Mouse (Mus musculus) lung, embryonic 14.5 days (tissue): ENCODE data around the gene Ets1. TPM values are rescaled to one million over a fixed set of nuclear protein-coding genes. Genes with fewer than 3 reads are reported as not detected.

ENCODE experiments used
- ATAC-seq: fragments of 200-750 bp; cut with Nextera tagmentation; 2 replicates; pipeline ENCODE4 v1.8.0; 2017; ENCODE audit warnings: mild to moderate bottlenecking, moderate TSS enrichment, moderate library complexity; ENCODE audit not compliant: insufficient read depth
- DNase-seq: peaks from one replicate; pipeline ENCODE4 v3.0.0-alpha.2; 2015
- H3K27ac ChIP-seq: fragments of 300-500 bp; sonication (generic); 2 replicates; pipeline ENCODE4 v1.5.1; 2014; ENCODE audit warnings: low read depth, mild to moderate bottlenecking, moderate library complexity
- H3K27me3 ChIP-seq: fragments of 300-500 bp; sonication (generic); 2 replicates; pipeline ENCODE4 v1.6.1; 2014; ENCODE audit warnings: low read length, control low read depth; ENCODE audit not compliant: insufficient read depth
- H3K36me3 ChIP-seq: fragments of 300-500 bp; sonication (generic); 2 replicates; pipeline ENCODE4 v1.6.1; 2014; ENCODE audit warnings: control low read depth; ENCODE audit not compliant: insufficient read depth
- H3K4me1 ChIP-seq: fragments of 300-500 bp; sonication (generic); 2 replicates; pipeline ENCODE4 v1.6.1; 2014; ENCODE audit warnings: antibody characterized with exemption, control low read depth; ENCODE audit not compliant: insufficient read depth
- H3K4me2 ChIP-seq: fragments of 300-500 bp; sonication (generic); 2 replicates; pipeline ENCODE4 v1.6.1; 2014; ENCODE audit warnings: mild to moderate bottlenecking
- H3K4me3 ChIP-seq: fragments of 300-500 bp; sonication (generic); 2 replicates; pipeline ENCODE4 v1.5.1; 2014; ENCODE audit warnings: low read depth, low read length
- H3K9ac ChIP-seq: fragments of 300-500 bp; sonication (generic); 2 replicates; pipeline ENCODE4 v1.6.1; 2014
- H3K9me3 ChIP-seq: fragments of 300-500 bp; sonication (generic); 2 replicates; pipeline ENCODE4 v1.6.1; 2016; ENCODE audit warnings: low read depth, low read length, control low read depth
- CTCF ChIP-seq: IDR thresholded peaks from 2 replicates; pipeline ENCODE4 v1.5.1; 2016; ENCODE audit warnings: antibody characterized with exemption, low read depth
- WGBS: fragments of 180-500 bp; shearing (Covaris S2); extraction: QIAGEN DNeasy Blood & Tissue Kit; methylation state at CpG from one replicate; pipeline ENCODE4 v1.1.7; 2014; 5-methylcytosine and 5-hydroxymethylcytosine counted together
- polyA plus RNA-seq: library from polyadenylated mRNA; unstranded; fragments of >200 nt; fragmentation: Nextera tagmentation; extraction: Ambion mirVana; gene quantifications from 2 replicates; pipeline ENCODE4 v1.2.1, GENCODE M21; 2014

The Ets1 gene
- polyA plus RNA-seq, 1 experiment from 2014 or later: 79.2 TPM

DNA sequence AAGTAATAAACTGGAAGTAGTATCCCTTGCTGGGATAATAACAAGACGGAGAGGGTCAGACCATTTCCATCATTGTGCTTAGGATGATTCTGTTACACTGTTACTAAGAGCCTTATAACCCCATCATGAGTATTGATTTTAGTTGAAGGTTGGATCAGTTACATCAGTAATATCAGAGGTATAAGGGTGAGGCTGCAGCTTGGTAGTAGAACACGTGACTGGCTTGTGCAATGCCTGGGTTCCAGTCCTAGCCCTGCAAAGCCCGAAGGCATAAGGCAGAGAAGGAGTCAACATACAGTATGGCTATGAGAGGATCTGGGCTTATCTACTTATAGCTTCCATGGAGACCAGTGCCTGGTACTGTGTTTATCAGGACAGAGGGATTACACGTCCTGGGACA is 82.8 kb downstream of the Ets1 start:
- TF ChIP-seq CTCF: no peak
- ATAC-seq: no peak
- WGBS: 78% methylated on average over 4 of the region's 4 CpGs

DNA sequence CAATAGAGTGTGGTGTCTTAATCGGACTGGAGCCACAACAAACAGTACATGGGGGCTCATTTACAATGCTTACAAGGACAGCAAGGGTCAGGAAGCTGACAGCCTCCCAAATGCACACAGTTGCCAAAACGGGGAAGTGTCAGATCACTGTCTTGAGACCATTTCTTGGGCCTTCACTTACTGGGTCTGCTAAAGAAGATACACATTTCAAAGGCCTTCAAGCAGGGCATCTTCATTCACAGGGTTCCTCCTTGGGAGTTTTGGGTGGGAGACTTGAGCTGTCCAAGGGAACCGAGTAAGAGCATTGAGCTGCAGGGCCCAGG is 83.9 kb downstream of the Ets1 start:
- no peaks in the 10 kb centered on the region for H3K27me3 ChIP-seq
- no peaks in the 10 kb centered on the region for H3K36me3 ChIP-seq
- H3K4me2 ChIP-seq: no peak overlapping the region; the same call in 1 of the 2 replicates
- TF ChIP-seq CTCF: no peak
- no peak for ATAC-seq
- H3K4me1 ChIP-seq: peaks cover 45% of the 10 kb centered on the region
- DNase-seq: no peak
- no peaks in the 10 kb centered on the region for H3K9me3 ChIP-seq
- H3K27ac ChIP-seq: no peak overlapping the region; the same call in 1 of the 2 replicates
- H3K4me3 ChIP-seq: no peak overlapping the region
- H3K9ac ChIP-seq: no peak overlapping the region
- 30% methylated on average over 3 of the region's 3 CpGs for WGBS

More for the DNA sequence above, 82.8 kb downstream of the Ets1 start:
- H3K27ac ChIP-seq: no peak overlapping the region
- H3K9me3 ChIP-seq: no peaks in the 10 kb centered on the region
- no peak overlapping the region for H3K4me2 ChIP-seq
- no peak overlapping the region for H3K9ac ChIP-seq
- peaks cover 45% of the 10 kb centered on the region for H3K4me1 ChIP-seq
- H3K4me3 ChIP-seq: no peak overlapping the region
- H3K36me3 ChIP-seq: no peaks in the 10 kb centered on the region
- no peak for DNase-seq
- no peaks in the 10 kb centered on the region for H3K27me3 ChIP-seq

DNA sequence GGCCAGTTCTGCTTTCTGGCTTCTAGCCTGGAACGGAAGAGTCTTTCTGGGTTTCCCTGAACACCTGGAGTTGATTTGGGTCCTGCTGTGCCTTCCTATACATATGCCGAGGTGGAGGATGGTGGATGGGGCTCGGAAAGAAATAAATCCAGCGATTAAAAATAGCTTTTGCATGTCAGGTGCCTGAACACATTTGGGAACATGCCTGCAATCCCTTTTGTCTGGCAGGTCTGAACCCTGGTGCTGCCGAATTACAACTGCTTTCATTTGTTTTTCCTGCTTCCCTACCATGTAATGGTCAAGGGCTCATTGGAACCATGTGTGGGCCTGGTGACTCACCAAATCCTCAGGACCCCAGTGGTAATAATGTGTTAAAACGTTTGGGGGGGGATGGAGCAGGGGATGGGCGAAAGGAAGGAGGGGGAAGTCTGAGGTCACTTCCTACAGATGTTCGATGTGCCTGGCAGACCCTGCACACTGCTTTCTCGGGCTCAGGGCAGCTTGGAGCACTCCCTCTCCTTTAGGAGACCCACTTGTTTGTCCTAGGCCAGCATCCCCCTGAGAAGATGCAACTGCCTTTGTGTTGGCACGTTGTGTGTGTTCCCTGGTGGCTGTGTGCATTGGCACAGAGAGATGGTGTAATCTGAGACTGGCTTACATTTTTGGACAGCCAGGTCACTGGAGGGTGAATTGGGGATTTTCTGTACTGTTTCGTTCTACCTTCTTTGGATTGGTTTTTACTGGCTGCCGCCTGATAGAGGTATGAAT is 84.4 kb downstream of the Ets1 start:
- Histone ChIP-seq H3K27ac (peak overlapping the region; percentile 26; the same call in 1 of the 2 replicates), H3K4me1 (peaks cover 45% of the 10 kb centered on the region), H3K27me3 (no peaks in the 10 kb centered on the region), H3K4me2 (peak overlapping the region; percentile 11; the same call in 1 of the 2 replicates), H3K4me3 (no peak overlapping the region), H3K36me3 (no peaks in the 10 kb centered on the region), H3K9ac (no peak overlapping the region), H3K9me3 (no peaks in the 10 kb centered on the region)
- 32% methylated on average over 12 of the region's 12 CpGs for WGBS
- DNase-seq (no peak), ATAC-seq (peak; percentile 25; the same call in 1 of the 2 replicates)
- no peak; the same call in 1 of the 2 replicates for TF ChIP-seq CTCF

DNA sequence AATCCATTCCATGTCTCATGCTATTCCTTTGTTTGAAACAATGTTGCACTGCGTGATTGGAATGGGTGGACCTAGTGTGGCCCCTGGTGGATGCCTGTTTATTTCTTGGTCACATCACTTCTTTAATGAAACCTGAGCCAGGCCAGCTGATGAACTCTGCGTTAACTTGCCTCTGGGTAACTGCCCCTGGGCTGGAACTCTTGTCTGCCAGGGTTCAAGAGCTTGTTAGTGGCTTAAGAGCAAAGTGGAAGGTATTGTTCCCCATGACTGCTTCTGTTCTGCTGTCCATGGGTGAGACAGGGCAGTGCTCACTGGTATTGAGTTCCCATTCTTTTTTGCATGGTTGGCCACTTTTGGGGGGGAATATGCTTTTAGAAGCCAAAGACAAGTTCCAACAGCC is 85.1 kb downstream of the Ets1 start:
- 28% methylated on average over 2 of the region's 2 CpGs for WGBS
- no peak for DNase-seq
- H3K27ac ChIP-seq: peak overlapping the region; percentile 26; the same call in 1 of the 2 replicates

DNA sequence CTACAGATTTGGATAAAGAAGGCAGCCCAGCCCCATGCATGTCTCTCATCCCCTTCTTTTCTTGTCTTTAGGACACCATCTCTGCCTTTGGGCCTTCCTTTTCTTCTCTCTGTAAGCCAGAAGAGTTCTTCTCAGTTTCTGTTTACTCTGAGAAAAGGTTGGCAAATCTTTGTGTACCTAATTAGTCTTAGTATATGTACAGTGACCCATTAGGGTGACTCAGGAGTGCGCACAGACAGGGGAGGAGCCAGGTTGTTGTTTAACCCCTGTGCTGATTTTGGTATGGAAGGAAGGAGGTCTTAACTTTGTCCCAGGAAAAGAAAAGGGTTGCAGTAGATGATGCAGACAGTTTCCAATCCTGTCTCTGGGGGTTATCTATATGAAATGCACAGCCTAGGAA is 86.2 kb downstream of the Ets1 start:
- no peak for ATAC-seq

More for the DNA sequence above, 85.1 kb downstream of the Ets1 start:
- H3K27me3 ChIP-seq: no peaks in the 10 kb centered on the region
- no peak overlapping the region for H3K4me3 ChIP-seq
- no peaks in the 10 kb centered on the region for H3K9me3 ChIP-seq
- H3K4me1 ChIP-seq: peaks cover 41% of the 10 kb centered on the region
- ATAC-seq: no peak; the same call in 1 of the 2 replicates
- TF ChIP-seq CTCF: no peak
- H3K9ac ChIP-seq: no peak overlapping the region
- no peaks in the 10 kb centered on the region for H3K36me3 ChIP-seq
- H3K4me2 ChIP-seq: no peak overlapping the region

DNA sequence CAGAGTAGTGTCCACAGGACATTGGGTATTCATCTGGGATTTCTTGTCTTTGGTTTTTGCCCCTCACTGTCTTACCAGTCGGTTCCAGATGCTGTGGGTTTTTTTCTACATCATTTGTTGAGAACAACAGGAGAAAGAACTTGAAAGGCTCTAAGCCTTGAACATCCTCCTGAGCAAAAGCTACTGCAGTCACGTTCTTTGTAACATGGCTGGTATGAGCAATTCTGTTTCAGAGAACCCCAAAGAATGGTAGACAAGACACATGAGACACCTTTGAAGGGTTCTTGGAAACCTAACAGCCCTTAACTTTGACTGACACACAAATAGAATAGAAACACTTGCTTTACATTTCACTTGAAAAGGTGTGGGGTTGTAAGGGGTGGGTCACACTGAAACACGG is 86.9 kb downstream of the Ets1 start:
- Histone ChIP-seq H3K9ac (no peak overlapping the region), H3K4me2 (no peak overlapping the region), H3K9me3 (no peaks in the 10 kb centered on the region), H3K27me3 (no peaks in the 10 kb centered on the region), H3K4me1 (peaks cover 24% of the 10 kb centered on the region), H3K36me3 (0 out of 2 replicates have a peak, but pooled peaks cover 7% of the 10 kb centered on the region), H3K27ac (no peak overlapping the region), H3K4me3 (no peak overlapping the region)
- DNase-seq: no peak
- 77% methylated on average over 3 of the region's 3 CpGs for WGBS
- TF ChIP-seq CTCF: no peak
- ATAC-seq: no peak

More for the DNA sequence above, 86.2 kb downstream of the Ets1 start:
- no peak overlapping the region for H3K4me3 ChIP-seq
- no peak for TF ChIP-seq CTCF
- H3K4me2 ChIP-seq: no peak overlapping the region
- 0 out of 2 replicates have a peak, but pooled peaks cover 3% of the 10 kb centered on the region for H3K36me3 ChIP-seq
- WGBS: 73% methylated on average over 1 of the region's 1 CpGs
- H3K9me3 ChIP-seq: no peaks in the 10 kb centered on the region
- peaks cover 30% of the 10 kb centered on the region for H3K4me1 ChIP-seq
- H3K27ac ChIP-seq: no peak overlapping the region
- DNase-seq: no peak
- no peaks in the 10 kb centered on the region for H3K27me3 ChIP-seq
- H3K9ac ChIP-seq: no peak overlapping the region

DNA sequence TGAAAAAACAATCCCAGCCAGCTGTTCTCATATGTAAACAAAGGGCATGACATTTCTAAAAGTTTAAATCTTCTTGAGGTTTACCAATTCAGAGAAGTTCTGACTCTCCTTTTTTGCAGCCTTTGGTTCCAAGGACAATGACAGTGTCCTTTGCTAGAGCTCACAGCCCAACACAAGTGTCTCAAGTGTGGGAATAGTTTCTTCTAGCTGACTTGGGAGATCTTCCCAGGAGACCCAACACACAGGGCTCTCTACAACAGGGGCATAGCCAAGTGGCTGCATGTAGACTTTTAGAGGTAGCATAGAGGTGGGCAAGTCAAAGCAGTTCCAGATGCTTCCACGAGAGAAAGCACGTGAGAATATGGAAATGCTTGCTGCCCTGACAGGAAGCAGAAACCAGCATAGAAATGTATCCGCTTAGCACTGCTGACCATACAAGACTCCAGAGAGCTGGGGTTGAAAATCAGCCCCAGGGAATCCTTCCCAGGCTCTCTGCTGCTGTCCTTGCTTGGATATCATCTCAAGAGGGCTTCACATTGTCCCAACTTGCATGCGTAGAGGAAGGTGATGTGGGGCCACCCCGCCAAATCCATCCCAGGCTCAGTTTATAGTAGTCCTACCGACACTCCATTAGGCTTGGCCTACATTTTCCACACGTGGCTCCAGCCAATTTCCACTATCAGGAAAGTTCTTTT is 88.3 kb downstream of the Ets1 start:
- DNase-seq (no peak), ATAC-seq (no peak)
- Histone ChIP-seq H3K36me3 (peaks cover 14% of the 10 kb centered on the region; the same call in 1 of the 2 replicates), H3K27ac (no peak overlapping the region), H3K9me3 (no peaks in the 10 kb centered on the region), H3K9ac (no peak overlapping the region), H3K4me1 (peaks cover 19% of the 10 kb centered on the region), H3K4me2 (no peak overlapping the region), H3K27me3 (no peaks in the 10 kb centered on the region), H3K4me3 (no peak overlapping the region)
- TF ChIP-seq CTCF: no peak
- 70% methylated on average over 7 of the region's 7 CpGs for WGBS
